Mouse (Mus musculus) layer of hippocampus, adult 8-10 months (tissue): Measurements from ENCODE around the gene Gm4303. TPM values are rescaled to one million over a fixed set of nuclear protein-coding genes. Genes with fewer than 3 reads are reported as not detected.
"Not testable (repeated sequence)": the region's sequence is repeated elsewhere in the genome, so short reads cannot be mapped to it uniquely, and the experiment has no call there.

Experiments used
- DNase-seq, 2 experiments: peaks; one replicate each; pipeline ENCODE4 v3.0.0; 2022; ENCODE audit warnings: low spot score in 2 of 2
- total RNA-seq, 4 experiments: library from RNA; stranded (reverse); gene quantifications; 2 replicates each; pipeline ENCODE4 v1.2.4; 2022

The Gm4303 gene
- not detected for total RNA-seq

GRCm38 (mm10) chr10:100345672-100346071 lies at the start of gene Gm4303:
TSS of gene Gm4303 (plus strand) at chr10:100345972.
- not testable (repeated sequence) for DNase-seq

GRCm38 (mm10) chr10:100296105-100296504 lies 49.7 kb upstream of the Gm4303 start:
- no peak for DNase-seq

GRCm38 (mm10) chr10:100300106-100300505 lies 45.7 kb upstream of the Gm4303 start:
- not testable (repeated sequence) for DNase-seq

- DNase-seq, result not testable (repeated sequence)
These were observed 10.4 kb upstream of the Gm4303 start, which contains the start of gene Gm4301 for GRCm38 (mm10) chr10:100335376-100335775. TSS of gene Gm4301 (plus strand) at chr10:100335676.

- DNase-seq, result not testable (repeated sequence)
These were observed 5.2 kb upstream of the Gm4303 start, which contains the start of gene Gm4302 for GRCm38 (mm10) chr10:100340536-100340935. TSS of gene Gm4302 (plus strand) at chr10:100340836.

- not testable (repeated sequence) for DNase-seq
These were observed 5.0 kb downstream of the Gm4303 start, which contains the start of gene Gm4305 for GRCm38 (mm10) chr10:100350793-100351192. TSS of gene Gm4305 (plus strand) at chr10:100351093.

- DNase-seq, result peak; percentile 1 to 2
These were observed 11.1 kb downstream of the Gm4303 start for GRCm38 (mm10) chr10:100356841-100357240.

GRCm38 (mm10) chr10:100361038-100361437 lies 15.3 kb downstream of the Gm4303 start, which contains the start of gene Gm4307:
TSS of gene Gm4307 (plus strand) at chr10:100361338.
- DNase-seq, result not testable (repeated sequence)

- DNase-seq, result not testable (repeated sequence)
These were observed 36.7 kb downstream of the Gm4303 start, which contains the start of gene Gm4312 for GRCm38 (mm10) chr10:100382460-100382859. TSS of gene Gm4312 (minus strand) at chr10:100382560.

Other genes starting within 250 kb of the Gm4303 start
- gene Gm4301, start 10.3 kb upstream of the Gm4303 start, total RNA-seq, result not detected
- not detected for gene Gm4302, start 5.1 kb upstream of the Gm4303 start, total RNA-seq
- gene Gm4305, start 5.1 kb downstream of the Gm4303 start, total RNA-seq, result not detected
- gene Gm4307, start 15.4 kb downstream of the Gm4303 start, total RNA-seq, result not detected
- gene Gm4312, start 36.6 kb downstream of the Gm4303 start, total RNA-seq, result not detected
- 10 to 100 TPM; 10.2 to 15.6 (median 12.9) TPM for gene Tmtc3, start 141.4 kb downstream of the Gm4303 start, total RNA-seq
- 10 to 100 TPM; 14.0 to 16.3 (median 14.6) TPM for gene Cep290, start 141.6 kb downstream of the Gm4303 start, total RNA-seq
- 10 to 100 TPM; 25.1 to 30.2 (median 26.5) TPM for gene 4930430F08Rik, start 244.5 kb downstream of the Gm4303 start, total RNA-seq
- not detected for gene 1700017N19Rik, start 244.5 kb downstream of the Gm4303 start, total RNA-seq